Mouse (Mus musculus) embryo, embryonic 11.5 days (tissue): ENCODE data around the gene Rap1gap2.

Source experiments
- DNase-seq: peaks from one replicate; pipeline ENCODE4 v3.0.0-alpha.2; 2012; ENCODE audit warnings: low read depth, low spot score

Rap1gap2 gene

DNA sequence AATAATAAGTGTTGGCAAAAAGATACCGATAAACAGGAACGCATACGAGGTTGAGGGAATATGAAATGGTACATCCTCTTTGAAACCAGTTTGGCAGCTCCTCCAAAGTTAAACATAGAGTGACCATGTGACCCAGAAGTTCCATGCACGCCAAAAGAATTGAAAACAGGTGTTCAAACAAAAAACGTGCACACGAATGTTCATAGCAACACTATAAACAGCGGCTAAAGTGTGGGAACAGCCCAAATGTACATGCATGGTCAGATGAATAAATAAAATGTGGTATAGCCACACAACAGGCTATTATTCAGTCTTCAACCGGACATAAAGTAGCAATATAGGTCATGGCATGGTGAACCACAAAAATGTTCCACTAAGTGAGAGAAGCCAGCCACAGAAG, 108.2 kb downstream of the Rap1gap2 start:
- DNase-seq = no peak

DNA sequence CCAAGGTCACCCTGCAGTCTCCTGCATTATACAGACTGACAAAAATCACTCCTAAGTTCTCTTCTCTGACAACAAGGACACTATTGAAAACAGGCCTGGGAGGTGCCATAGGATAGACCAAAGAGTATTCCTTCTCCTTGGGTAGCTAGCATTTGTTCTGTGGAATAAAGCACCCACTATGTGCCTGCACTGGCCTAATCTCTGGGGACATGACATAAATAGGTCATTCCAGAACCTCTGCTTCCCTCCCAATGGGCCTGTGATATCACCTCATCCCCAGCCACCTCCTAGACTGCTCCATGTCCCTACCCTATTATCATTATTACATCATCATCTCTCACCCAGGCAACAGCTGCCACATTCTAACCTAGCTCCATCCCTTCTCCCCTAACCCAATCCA, 108.7 kb downstream of the Rap1gap2 start:
- DNase-seq = no peak

DNA sequence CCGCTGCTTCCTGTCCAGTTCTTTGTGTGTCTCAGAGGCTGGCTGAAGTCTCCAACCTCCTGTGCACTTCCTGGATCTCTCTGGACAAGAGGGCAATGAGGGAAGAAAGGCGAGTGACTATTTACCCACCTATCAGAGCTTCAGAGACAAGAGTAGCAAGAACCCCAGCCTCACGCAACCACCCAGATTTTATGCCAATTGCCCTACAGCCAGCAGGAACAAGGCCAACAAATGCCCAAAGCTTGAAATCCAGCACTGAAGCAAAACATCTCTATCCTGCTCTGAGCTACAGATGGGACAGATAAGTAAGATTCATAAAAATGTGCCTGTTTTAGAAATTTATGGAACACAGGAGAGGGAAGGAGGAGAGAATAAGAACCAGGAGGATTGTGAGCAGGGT, 109.7 kb downstream of the Rap1gap2 start:
- no peak for DNase-seq

DNA sequence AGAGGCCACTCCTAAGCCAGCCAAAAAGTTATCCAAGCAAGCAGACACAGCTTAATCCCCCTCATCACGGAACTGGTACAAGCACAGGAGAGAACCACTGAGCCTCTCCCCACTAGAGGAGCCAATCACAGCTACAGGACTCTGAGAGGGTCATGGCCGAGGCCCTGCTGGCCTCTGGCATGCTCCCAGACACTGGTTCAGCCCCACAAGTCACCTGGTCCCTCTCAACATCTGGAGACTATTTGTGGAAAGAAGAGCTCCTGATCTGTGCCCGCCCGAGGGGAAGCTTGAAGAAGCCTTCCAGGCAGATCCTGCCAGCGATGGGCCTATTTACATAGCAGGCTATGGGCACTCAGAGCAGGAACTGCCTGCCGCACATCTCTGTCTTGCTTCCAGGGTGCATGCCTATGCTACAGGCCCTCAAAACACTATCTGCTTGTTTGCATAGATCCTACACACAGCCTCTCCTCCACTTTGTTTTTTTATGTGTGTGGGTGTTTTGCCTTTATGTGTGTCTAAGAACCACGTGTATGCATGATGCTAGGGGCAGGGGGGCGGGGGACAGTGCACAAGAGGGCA, 111.1 kb downstream of the Rap1gap2 start:
- DNase-seq = no peak

DNA sequence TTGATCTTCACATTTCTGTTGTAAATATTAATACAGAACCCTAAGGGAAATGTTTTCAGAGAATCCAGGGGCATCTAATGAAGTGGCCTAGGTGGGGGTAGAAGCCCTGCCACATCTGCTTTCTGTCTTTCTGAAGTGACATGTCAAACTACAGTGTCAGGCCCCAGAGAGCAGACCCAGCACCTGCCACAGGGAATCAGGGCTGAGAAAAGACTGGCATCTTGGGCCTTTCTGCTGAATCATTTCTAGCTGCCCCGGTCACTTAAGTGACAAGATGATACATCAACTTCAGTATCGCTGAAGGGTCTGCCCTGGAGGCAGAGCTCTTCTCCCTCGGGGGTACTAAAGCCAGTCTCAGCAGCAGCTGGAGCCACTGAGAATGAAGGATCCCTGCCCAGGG, 111.7 kb downstream of the Rap1gap2 start:
- no peak for DNase-seq

DNA sequence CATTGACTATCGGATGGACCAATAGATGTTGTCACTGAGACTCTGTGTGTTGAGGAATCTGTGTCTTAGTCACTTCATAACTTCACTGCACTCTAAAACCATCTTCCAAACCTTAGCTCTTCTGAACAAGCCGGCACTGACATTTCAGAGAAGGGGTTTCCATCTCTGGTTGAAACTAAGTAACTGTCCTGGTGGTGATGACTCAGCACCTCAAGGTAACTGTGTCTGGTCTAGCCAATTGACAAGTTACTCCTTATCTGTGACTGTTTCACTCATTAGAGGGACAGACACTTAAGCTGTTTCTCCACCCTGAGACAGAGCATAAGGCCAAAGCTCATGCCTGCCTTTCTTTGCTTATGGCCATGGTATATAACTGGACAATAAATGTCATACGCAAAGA, 114.1 kb downstream of the Rap1gap2 start:
- no peak for DNase-seq

DNA sequence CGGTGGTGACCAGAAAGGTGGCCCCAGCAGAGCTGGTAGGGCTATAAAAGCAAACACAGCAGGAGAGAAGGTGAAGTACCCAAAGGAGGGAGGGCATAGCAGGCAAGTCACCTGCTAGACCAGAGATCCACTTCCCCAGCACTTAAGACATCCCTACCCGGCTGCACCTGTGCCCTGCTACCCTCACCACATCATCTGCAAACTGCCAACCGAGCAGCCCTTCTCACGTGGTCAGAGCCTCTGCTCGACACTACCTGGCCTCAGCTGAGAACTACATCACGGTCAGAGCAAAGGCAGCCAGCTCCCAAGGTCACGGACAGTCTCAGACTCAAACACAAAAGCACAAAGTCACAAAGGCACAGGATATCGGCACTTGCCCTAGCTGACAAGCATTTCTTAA, 116.8 kb downstream of the Rap1gap2 start:
- no peak for DNase-seq

DNA sequence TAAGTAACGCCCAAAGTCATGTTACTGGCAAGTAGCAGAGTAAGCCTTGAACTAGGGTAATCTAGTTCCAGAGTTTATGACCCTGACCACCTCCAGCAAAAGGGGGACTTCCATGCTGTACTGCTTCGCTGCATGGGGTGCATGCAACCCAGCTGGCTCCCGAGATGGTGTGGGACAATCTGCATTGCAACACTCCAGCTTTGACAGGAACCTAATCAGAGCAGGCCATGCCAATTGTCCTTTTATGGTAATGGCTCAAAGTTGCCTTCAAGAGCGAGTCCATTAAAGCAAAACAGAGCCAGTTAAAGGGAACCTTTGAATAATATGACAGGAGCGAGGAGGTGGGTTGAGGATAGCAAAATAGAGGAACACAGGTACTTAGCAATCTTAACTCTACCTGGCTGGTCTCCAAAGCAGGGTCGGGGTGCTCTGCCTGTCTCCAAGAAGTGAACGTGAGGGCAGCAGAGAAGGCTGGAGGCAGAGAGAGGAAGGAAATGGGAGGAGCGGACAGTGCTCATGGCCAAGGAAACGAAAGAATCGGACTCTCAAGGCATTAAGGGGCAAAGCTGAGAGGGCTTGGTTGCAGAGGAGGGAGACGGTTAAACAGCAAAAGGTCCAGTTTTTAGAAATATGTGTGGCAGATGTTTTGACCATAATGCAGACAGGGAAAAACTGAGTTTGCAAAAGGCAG, 117.4 kb downstream of the Rap1gap2 start:
- no peak for DNase-seq

DNA sequence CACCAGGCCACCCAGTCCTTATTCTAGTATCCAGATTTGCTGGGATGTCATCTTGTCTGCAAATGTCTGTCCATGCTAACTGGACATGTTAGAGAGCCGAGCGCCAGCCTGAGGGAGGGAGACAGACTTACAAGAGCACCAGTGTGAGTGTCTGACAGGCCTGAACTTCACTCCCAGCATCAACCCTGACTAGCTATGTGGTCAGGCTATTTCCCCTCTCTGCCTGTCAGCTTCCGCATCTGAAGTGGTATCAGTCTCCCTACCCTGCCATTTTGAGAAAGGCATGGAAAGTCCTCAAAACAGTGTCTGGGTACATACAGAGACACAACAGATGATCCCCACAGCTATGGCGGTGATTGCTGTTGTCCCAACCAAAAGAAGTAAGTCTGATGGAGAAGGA, 119.6 kb downstream of the Rap1gap2 start:
- no peak for DNase-seq

DNA sequence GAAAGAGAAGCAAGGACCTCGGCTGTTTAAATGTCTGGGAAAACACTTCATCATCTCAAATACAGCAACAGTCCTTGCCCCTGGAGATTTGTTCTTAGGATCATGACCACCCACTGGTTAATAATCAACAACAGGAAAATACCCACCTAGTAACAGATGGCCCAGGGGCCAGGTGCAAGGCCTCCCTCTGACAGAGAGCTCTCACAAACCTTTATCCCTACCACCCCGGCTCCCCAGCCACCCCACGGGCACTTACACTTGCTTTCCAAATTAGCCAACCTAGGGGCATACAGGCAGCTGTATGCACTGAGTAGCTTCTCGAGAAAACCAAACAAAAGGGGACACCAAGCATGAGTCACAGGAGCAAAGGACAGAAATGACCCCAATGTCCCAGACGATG, 121.5 kb downstream of the Rap1gap2 start:
- no peak for DNase-seq

DNA sequence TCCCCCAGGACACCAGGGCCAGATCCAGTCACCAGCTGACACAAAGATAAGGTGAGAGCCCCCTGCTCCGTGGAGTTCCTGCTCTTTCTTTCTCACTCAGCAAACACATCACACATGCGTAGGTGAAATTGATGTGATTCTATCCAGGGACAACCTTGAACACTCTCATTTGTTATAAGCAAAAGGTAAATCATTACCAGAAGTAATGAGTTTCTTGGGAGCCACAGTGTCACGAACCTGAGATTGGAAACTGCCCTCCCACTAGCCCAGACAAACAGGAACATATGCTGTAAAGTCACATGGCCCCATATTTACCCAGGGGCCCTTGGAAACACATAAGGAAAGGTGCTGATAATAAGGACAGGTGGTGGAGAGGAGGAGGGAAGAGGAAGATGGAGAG, 122.8 kb downstream of the Rap1gap2 start:
- no peak for DNase-seq

DNA sequence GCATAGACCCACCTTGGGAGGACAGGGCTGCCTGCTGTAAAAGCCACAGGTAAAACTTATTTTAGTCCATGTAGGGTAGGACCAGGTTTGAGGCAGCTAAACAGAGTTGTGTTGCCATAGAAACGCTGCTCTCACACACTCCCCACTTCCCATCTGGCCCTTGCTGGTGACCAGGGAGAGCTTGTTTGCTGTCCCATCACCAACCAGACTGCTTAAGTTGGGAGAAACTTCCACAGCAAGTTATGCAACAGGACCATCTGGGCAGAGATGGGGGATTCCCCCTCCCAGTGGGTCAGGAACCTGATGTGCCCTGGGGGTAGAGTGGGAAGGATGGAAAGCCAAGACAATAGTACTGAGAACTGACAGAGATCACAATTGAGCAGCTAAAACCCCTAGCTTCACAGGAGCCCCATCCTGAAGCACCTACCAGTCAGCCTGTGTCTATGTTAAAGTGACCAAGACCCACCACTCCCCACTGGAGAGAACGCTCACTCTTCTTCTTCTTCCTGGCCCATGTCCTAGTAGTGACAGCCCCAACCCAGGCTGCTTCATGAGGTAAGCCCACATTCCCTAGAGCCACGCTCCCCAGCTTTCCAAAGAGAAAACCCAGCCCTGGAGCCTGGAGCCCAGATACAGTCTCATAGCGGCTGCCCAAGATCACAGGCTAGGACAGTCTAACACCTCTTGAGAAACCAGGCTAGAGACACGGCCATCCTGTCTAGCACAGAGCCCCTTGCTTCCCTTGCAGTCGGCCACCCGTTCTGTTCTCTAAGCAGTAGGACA, 125.1 kb downstream of the Rap1gap2 start:
- no peak for DNase-seq

DNA sequence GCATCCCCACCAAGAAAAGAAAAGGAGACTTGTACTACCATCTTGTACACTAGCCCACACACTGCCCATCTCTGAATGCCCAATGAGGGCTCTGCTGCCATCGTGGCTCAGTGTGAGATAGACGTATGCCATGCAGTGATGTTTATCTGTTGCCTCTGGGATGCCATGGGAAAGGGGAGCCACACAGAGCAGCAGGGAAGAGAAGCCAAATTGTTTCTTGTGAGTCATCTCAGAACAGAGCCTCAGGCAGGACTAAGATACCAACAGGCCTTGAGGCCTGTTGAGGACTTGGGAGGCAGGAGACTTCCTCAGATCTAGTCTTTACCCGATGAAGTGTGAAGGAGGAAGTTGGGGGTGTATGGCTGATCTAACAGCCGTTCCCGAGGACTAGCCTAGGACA, 126.8 kb downstream of the Rap1gap2 start:
- no peak for DNase-seq

DNA sequence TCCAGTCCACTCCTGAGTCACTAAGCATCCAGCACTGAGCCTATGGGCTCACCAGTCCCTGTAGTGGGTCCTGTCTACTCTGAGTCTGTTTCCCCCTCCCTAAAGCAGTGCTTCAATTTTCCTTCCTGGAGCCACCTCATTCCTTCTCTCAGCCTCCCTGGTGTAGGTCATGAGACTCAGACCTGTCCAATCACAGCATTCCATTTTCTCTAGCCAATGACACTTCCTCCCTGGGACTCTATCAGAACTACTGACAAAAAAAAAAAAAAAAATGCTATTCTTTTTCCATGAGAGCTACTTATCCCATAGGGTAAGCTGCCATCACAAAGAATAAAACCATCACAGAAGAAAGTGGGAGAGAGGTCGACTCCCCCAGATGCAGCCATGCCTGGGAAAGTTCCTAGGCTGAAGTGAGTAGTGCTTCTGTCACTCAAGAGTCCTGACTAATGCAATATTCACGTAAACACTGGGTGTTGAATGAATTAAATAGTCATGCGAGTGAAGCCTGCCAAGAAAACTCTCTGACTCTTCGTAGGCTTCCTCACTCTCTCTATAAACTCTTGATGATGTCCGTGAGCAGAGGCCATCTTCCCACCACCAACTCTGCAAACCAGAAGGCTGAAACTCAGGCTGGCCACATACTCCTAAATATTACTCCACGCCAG, 127.4 kb downstream of the Rap1gap2 start:
- no peak for DNase-seq

DNA sequence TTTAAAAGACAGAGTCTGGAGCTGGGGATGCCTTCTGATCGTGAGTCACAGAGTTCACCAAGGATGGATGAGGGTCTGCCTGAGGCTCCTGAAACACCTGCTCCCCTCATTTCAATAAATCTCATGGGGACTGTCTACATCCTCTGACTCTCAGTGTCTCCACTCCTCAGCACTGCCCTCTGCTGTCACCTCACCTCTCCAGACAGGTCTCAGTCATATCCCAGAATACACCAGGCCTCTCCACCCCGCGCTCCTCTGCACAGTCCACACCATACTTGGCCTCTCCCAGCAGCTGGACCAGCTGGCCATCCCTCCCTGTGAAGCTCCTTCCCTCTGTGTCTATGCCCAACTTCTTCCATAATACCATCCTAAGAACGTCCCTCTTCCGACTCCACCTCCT, 128.9 kb downstream of the Rap1gap2 start:
- no peak for DNase-seq

DNA sequence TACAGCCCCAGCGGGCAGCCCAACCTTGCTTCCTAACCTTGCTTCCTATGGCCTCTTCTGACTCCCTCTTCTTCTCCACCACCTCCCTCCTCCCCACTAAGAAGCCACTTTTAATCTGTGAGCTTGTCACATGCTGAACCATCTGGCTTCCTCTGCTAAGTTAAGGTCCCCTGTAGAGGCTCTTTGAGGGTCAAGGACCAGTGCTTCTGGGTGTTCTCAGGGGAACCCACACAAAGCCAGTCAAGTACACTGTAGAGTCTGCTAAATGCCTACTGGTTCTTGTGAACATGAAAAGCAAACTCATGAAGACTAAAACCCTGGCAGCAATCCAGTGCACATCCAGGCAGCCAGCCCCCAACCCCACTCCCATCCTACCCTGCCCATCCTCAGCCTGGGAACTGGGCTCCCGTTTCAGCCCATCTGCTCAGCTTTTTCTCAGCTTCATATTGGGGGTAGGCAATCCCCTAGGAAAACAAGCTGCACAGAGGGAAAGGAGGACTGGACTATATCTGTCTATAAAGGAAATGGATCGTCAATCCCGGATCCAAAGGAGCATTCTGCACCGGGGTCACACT, 130.9 kb downstream of the Rap1gap2 start:
- DNase-seq = no peak

DNA sequence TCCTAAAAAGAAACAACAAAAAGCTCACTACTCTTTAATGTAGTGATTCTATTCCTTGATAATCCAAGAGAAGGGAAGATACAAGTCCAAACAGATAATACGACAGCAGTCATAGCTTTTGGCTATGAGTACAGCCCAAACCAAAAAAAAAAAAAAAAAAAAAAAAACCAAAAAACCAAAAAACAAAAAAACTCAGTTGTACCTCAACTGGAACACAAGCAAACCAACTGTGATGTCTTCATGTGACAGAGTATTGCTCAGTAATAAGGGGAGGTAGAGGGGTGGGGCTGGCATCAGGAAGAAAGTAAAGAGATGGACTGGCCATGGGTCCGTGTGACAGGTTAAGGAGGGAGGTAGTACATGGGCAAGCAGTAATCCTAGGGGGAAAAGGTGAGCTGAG, 131.8 kb downstream of the Rap1gap2 start:
- no peak for DNase-seq

DNA sequence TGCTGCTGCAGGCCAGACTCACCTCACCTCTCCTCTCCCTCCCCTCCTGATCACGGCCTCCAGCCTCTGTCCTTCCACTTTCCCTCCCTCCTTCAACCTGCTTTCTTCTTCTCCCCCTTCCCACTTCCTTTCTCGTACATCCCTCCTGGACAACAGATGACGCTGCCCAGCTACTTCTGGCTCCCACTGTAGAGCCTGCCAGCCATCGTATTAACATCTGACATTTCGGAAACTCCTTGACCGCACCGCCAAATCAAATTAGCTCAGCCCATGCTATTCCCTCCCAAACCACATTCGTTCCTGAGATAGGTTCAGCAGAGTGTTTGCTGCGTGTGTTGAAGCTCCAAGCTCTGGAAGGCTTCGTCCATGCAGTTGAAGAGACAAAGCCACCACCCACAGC, 138.0 kb downstream of the Rap1gap2 start:
- no peak for DNase-seq

DNA sequence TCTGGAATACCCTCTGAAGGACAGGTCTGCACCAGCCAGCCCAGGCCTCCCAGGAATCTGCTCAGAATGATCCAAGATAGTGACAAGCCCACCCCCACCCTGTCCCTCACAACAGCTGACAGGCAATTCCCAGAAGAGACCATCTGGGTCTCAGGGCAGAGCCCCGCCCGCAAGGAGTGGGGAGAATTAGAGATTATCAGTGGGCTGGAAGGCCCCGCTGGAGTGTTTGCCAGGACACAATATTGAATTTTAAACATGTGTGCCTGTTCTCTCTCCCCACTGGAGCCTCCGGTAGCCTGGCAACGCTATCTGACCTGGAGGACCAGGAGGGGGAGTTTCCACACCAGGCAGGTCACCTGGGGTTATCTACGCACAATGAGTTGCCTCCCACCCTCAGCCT, 142.5 kb downstream of the Rap1gap2 start:
- no peak for DNase-seq

DNA sequence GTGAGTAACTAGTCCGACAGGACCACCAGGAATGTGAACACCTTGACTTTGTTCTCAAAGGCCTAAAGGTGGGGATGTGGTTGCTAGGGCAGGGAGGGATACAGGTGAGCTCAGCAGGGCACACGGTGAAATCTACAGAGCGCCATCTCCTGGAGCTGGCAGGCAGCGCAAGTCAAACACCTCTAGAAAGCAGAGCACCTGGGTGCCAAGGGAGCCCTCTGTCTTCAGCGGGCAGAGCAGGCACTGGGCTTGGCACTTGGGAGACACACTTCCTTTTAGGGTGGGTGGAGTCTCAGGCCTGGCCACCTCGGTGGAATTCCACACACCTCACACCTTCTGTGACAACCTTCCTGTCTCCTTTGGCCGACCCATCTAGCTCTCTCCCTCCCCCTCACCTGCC, 145.0 kb downstream of the Rap1gap2 start:
- no peak for DNase-seq

DNA sequence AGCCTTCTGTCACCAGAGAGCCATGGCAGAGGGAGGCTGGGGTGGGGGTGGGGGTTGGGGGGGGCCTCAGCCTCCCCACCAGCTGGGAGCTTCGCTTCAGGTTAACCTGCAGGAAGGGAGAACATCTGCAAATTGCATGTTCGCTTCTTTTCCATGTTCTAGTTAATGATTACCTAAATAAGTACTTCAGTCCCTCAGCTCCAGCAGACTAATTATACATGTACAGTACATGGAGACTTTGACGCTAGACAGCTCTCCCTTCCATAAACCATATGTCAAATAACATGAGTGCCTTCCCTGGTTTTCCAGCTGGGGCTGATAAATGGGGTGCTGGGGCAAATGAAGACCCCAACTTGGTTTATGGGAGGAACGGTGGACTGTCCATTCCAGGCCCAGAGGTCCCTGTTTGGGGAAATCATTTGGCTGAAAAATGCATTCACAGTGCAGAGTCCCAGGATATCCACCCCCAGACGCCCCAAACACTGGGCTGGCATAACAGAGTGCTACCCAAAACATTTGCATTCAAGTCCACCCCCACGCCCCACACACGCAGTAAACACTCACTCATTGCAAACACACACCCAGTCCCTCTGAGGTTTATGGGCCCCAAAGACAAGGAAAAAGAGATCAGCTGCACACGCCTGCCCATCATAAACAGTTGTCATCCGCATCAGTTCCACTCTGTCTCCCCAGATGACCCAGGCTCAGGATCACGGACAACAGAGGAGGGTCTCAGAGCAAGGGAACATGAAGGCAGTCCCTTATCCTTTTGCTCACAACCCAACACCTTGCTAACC, 146.3 kb downstream of the Rap1gap2 start:
- DNase-seq = no peak
